Mouse (Mus musculus) brain, embryonic 14.5 days (tissue): ENCODE data around the gene Sec1.

Experiments used
- CTCF ChIP-seq: fragments of 200-500 bp; IDR thresholded peaks from 2 replicates; pipeline ENCODE4 v1.5.1; 2012; ENCODE audit warnings: inconsistent platforms, mild to moderate bottlenecking, moderate library complexity, borderline replicate concordance; ENCODE audit not compliant: insufficient read depth, insufficient read length; ENCODE audit errors: extremely low read depth
- POLR2A ChIP-seq: fragments of 200-500 bp; IDR thresholded peaks from 2 replicates; pipeline ENCODE4 v1.6.1; 2012; ENCODE audit warnings: mild to moderate bottlenecking, inconsistent platforms, borderline replicate concordance; ENCODE audit not compliant: poor library complexity, insufficient read depth, insufficient read length, severe bottlenecking; ENCODE audit errors: extremely low read depth

GRCm38 (mm10) chr7:45692364-45692763 lies 1.8 kb downstream of the Sec1 start:
- TF ChIP-seq CTCF = no peak
- TF ChIP-seq POLR2A = no peak
